Mouse (Mus musculus): ENCODE data around the gene Pip4k2a.
A peak's percentile ranks its signal among the peaks of the same experiment; 100 is the strongest.
"Not testable (repeated sequence)": the region's sequence is repeated elsewhere in the genome, so short reads cannot be mapped to it uniquely, and the experiment has no call there.

The Pip4k2a gene

GRCm38 (mm10) chr2:18998054-18998478 lies at the start of gene Pip4k2a, which contains the start of gene 4930426L09Rik:
Gene Pip4k2a (minus strand): TSS chr2:18998126.
Gene 4930426L09Rik (plus strand): TSS chr2:18998343.
- DNase-seq = peak; percentile 96

GRCm38 (mm10) chr2:19037907-19038570 lies 40.1 kb upstream of the Pip4k2a start:
- DNase-seq = peak; percentile 14

GRCm38 (mm10) chr2:19037430-19037829 lies 39.5 kb upstream of the Pip4k2a start:
- peak; percentile 44 for DNase-seq

- no peak for DNase-seq
Measured at GRCm38 (mm10) chr2:19024807-19025206, 26.9 kb upstream of the Pip4k2a start.

- no peak for DNase-seq
Measured at GRCm38 (mm10) chr2:19018034-19018433, 20.1 kb upstream of the Pip4k2a start.

- DNase-seq = no peak
Measured at GRCm38 (mm10) chr2:19016839-19017238, 18.9 kb upstream of the Pip4k2a start.

- DNase-seq = no peak
Measured at GRCm38 (mm10) chr2:19016348-19016747, 18.4 kb upstream of the Pip4k2a start.

- no peak for DNase-seq
Measured at GRCm38 (mm10) chr2:19011443-19011842, 13.5 kb upstream of the Pip4k2a start.

- DNase-seq = not testable (repeated sequence)
Measured at GRCm38 (mm10) chr2:19010541-19010940, 12.6 kb upstream of the Pip4k2a start.

GRCm38 (mm10) chr2:19007580-19007979 lies 9.7 kb upstream of the Pip4k2a start:
- no peak for DNase-seq

GRCm38 (mm10) chr2:19006124-19006523 lies 8.2 kb upstream of the Pip4k2a start:
- DNase-seq = no peak

- DNase-seq = peak; percentile 10
Measured at GRCm38 (mm10) chr2:19004801-19005200, 6.9 kb upstream of the Pip4k2a start.

- no peak for DNase-seq
Measured at GRCm38 (mm10) chr2:18999395-18999794, 1.5 kb upstream of the Pip4k2a start.

GRCm38 (mm10) chr2:18997387-18997971 lies 447 bp downstream of the Pip4k2a start:
- peak; percentile 70 for DNase-seq

GRCm38 (mm10) chr2:18996451-18997211 lies 1.3 kb downstream of the Pip4k2a start:
- peak; percentile 55 for DNase-seq

GRCm38 (mm10) chr2:18992512-18993510 lies 5.1 kb downstream of the Pip4k2a start:
- DNase-seq = no peak

- no peak for DNase-seq
Measured at GRCm38 (mm10) chr2:18988885-18989284, 9.0 kb downstream of the Pip4k2a start.

- DNase-seq = no peak
Measured at GRCm38 (mm10) chr2:18985506-18985905, 12.4 kb downstream of the Pip4k2a start.

GRCm38 (mm10) chr2:18984095-18984847 lies 13.7 kb downstream of the Pip4k2a start:
- no peak for DNase-seq

GRCm38 (mm10) chr2:18983546-18983945 lies 14.4 kb downstream of the Pip4k2a start:
- DNase-seq = no peak

- no peak for DNase-seq
Measured at GRCm38 (mm10) chr2:18982581-18982980, 15.3 kb downstream of the Pip4k2a start.

GRCm38 (mm10) chr2:18979675-18980074 lies 18.3 kb downstream of the Pip4k2a start:
- no peak for DNase-seq
